Mouse (Mus musculus) forebrain, embryonic 12.5 days (tissue): ENCODE results near the gene Sdccag8. TPM values are rescaled to one million over a fixed set of nuclear protein-coding genes. Genes with fewer than 3 reads are reported as not detected.

Experiments
- ATAC-seq: fragments of 200-750 bp; cut with Nextera tagmentation; 2 replicates; pipeline ENCODE4 v1.8.0; 2017; ENCODE audit warnings: moderate TSS enrichment; ENCODE audit not compliant: low FRiP score
- H3K27ac ChIP-seq: fragments of 300-500 bp; sonication (generic); 2 replicates; pipeline ENCODE4 v1.5.1; 2016; ENCODE audit warnings: mild to moderate bottlenecking
- H3K27me3 ChIP-seq: fragments of 300-500 bp; sonication (generic); 2 replicates; pipeline ENCODE4 v1.6.1; 2016; ENCODE audit warnings: mild to moderate bottlenecking
- H3K36me3 ChIP-seq: fragments of 300-500 bp; sonication (generic); replicated peaks from 2 replicates; pipeline ENCODE4 v1.6.1; 2016; ENCODE audit warnings: mild to moderate bottlenecking
- H3K4me1 ChIP-seq: fragments of 300-500 bp; sonication (generic); 2 replicates; pipeline ENCODE4 v1.6.1; 2016
- H3K4me2 ChIP-seq: fragments of 300-500 bp; sonication (generic); 2 replicates; pipeline ENCODE4 v1.6.1; 2016; ENCODE audit warnings: mild to moderate bottlenecking, moderate library complexity
- H3K4me3 ChIP-seq: fragments of 300-500 bp; sonication (generic); replicated peaks from 2 replicates; pipeline ENCODE4 v1.5.1; 2016; ENCODE audit warnings: mild to moderate bottlenecking
- H3K9ac ChIP-seq: fragments of 300-500 bp; sonication (generic); 2 replicates; pipeline ENCODE4 v1.6.1; 2016; ENCODE audit warnings: mild to moderate bottlenecking
- H3K9me3 ChIP-seq: fragments of 300-500 bp; sonication (generic); 2 replicates; pipeline ENCODE4 v1.6.1; 2016
- WGBS: fragments of 180-500 bp; shearing (Covaris S2); methylation state at CpG from one replicate; pipeline ENCODE4 v1.1.7; 2016; 5-methylcytosine and 5-hydroxymethylcytosine counted together
- polyA plus RNA-seq: library from polyadenylated mRNA; unstranded; fragments of >200 nt; fragmentation: Nextera tagmentation; extraction: Ambion mirVana; gene quantifications from 2 replicates; pipeline ENCODE4 v1.2.1, GENCODE M21; 2016

Gene Sdccag8
- polyA plus RNA-seq, 1 experiment from 2014 or later = 22.8 TPM

GRCm38 (mm10) chr1:176982671-176983070 is 168.2 kb downstream of the Sdccag8 start:
- Histone ChIP-seq H3K4me1 (peaks cover 36% of the 10 kb centered on the region), H3K27ac (no peak overlapping the region), H3K36me3 (no peaks in the 10 kb centered on the region), H3K4me2 (no peak overlapping the region), H3K9ac (no peak overlapping the region), H3K9me3 (no peaks in the 10 kb centered on the region), H3K27me3 (peaks cover 4% of the 10 kb centered on the region; the same call in 1 of the 2 replicates), H3K4me3 (no peak overlapping the region)
- 93% methylated on average over 8 of the region's 8 CpGs for WGBS
- no peak for ATAC-seq

- no peaks in the 10 kb centered on the region for H3K9me3 ChIP-seq
- H3K4me1 ChIP-seq = peaks cover 43% of the 10 kb centered on the region
- ATAC-seq = no peak
- no peaks in the 10 kb centered on the region for H3K36me3 ChIP-seq
- H3K27me3 ChIP-seq = peaks cover 4% of the 10 kb centered on the region; the same call in 1 of the 2 replicates
- H3K9ac ChIP-seq = no peak overlapping the region
- H3K4me2 ChIP-seq = no peak overlapping the region
- H3K4me3 ChIP-seq = no peak overlapping the region
- H3K27ac ChIP-seq = no peak overlapping the region
- WGBS = 66% methylated on average over 6 of the region's 6 CpGs
Measured at GRCm38 (mm10) chr1:176985691-176986090, 171.2 kb downstream of the Sdccag8 start.

GRCm38 (mm10) chr1:176986275-176986674 is 171.8 kb downstream of the Sdccag8 start:
- H3K4me1 ChIP-seq = peaks cover 44% of the 10 kb centered on the region
- H3K27ac ChIP-seq = no peak overlapping the region
- WGBS = 67% methylated on average over 6 of the region's 6 CpGs

GRCm38 (mm10) chr1:176986990-176987740 is 172.7 kb downstream of the Sdccag8 start:
- Histone ChIP-seq H3K27ac (no peak overlapping the region), H3K4me1 (peaks cover 43% of the 10 kb centered on the region)
- ATAC-seq = no peak

More at GRCm38 (mm10) chr1:176986275-176986674, 171.8 kb downstream of the Sdccag8 start:
- H3K4me2 ChIP-seq = no peak overlapping the region
- H3K9me3 ChIP-seq = no peaks in the 10 kb centered on the region
- no peak for ATAC-seq
- no peaks in the 10 kb centered on the region for H3K36me3 ChIP-seq
- no peak overlapping the region for H3K4me3 ChIP-seq
- peaks cover 4% of the 10 kb centered on the region; the same call in 1 of the 2 replicates for H3K27me3 ChIP-seq
- H3K9ac ChIP-seq = no peak overlapping the region

GRCm38 (mm10) chr1:176991473-176991872 is 177.0 kb downstream of the Sdccag8 start:
- H3K4me1 ChIP-seq = peaks cover 68% of the 10 kb centered on the region
- no peak for ATAC-seq
- no peaks in the 10 kb centered on the region for H3K9me3 ChIP-seq
- 90% methylated on average over 4 of the region's 4 CpGs for WGBS
- H3K27me3 ChIP-seq = no peaks in the 10 kb centered on the region
- H3K4me2 ChIP-seq = no peak overlapping the region
- H3K27ac ChIP-seq = no peak overlapping the region
- H3K36me3 ChIP-seq = no peaks in the 10 kb centered on the region
- no peak overlapping the region for H3K9ac ChIP-seq
- H3K4me3 ChIP-seq = no peak overlapping the region

More at GRCm38 (mm10) chr1:176986990-176987740, 172.7 kb downstream of the Sdccag8 start:
- 79% methylated on average over 6 of the region's 6 CpGs for WGBS
- H3K4me3 ChIP-seq = no peak overlapping the region
- H3K36me3 ChIP-seq = no peaks in the 10 kb centered on the region
- no peak overlapping the region for H3K4me2 ChIP-seq
- H3K9me3 ChIP-seq = no peaks in the 10 kb centered on the region
- peaks cover 4% of the 10 kb centered on the region; the same call in 1 of the 2 replicates for H3K27me3 ChIP-seq
- no peak overlapping the region for H3K9ac ChIP-seq

- 18% methylated on average over 8 of the region's 8 CpGs for WGBS
- Histone ChIP-seq H3K27me3 (no peaks in the 10 kb centered on the region), H3K27ac (no peak overlapping the region), H3K9me3 (no peaks in the 10 kb centered on the region), H3K36me3 (no peaks in the 10 kb centered on the region), H3K9ac (no peak overlapping the region), H3K4me2 (no peak overlapping the region), H3K4me3 (no peak overlapping the region), H3K4me1 (peaks cover 72% of the 10 kb centered on the region)
- ATAC-seq = no peak
Measured at GRCm38 (mm10) chr1:176992517-176992916, 178.1 kb downstream of the Sdccag8 start.

- no peaks in the 10 kb centered on the region for H3K9me3 ChIP-seq
Measured at GRCm38 (mm10) chr1:176993141-176994010, 178.9 kb downstream of the Sdccag8 start.

GRCm38 (mm10) chr1:176994087-176994486 is 179.6 kb downstream of the Sdccag8 start:
- Histone ChIP-seq H3K4me2 (0 out of 2 replicates have a peak overlapping the region, but pooled peaks have one; percentile 13), H3K27ac (peak overlapping the region; percentile 86), H3K27me3 (no peaks in the 10 kb centered on the region), H3K9ac (0 out of 2 replicates have a peak overlapping the region, but pooled peaks have one; percentile 29), H3K4me3 (no peak overlapping the region), H3K4me1 (peaks cover 83% of the 10 kb centered on the region), H3K9me3 (no peaks in the 10 kb centered on the region), H3K36me3 (no peaks in the 10 kb centered on the region)
- 16% methylated on average over 7 of the region's 7 CpGs for WGBS
- ATAC-seq = peak; percentile 73

More at GRCm38 (mm10) chr1:176993141-176994010, 178.9 kb downstream of the Sdccag8 start:
- 81% methylated on average over 18 of the region's 18 CpGs for WGBS
- peak overlapping the region; percentile 86 for H3K27ac ChIP-seq
- H3K4me2 ChIP-seq = 0 out of 2 replicates have a peak overlapping the region, but pooled peaks have one; percentile 13
- ATAC-seq = no peak
- no peaks in the 10 kb centered on the region for H3K36me3 ChIP-seq
- peaks cover 81% of the 10 kb centered on the region for H3K4me1 ChIP-seq
- H3K4me3 ChIP-seq = no peak overlapping the region
- H3K9ac ChIP-seq = 0 out of 2 replicates have a peak overlapping the region, but pooled peaks have one; percentile 29
- H3K27me3 ChIP-seq = no peaks in the 10 kb centered on the region

GRCm38 (mm10) chr1:176994707-176995418 is 180.4 kb downstream of the Sdccag8 start:
- Histone ChIP-seq H3K9me3 (no peaks in the 10 kb centered on the region), H3K4me3 (no peak overlapping the region), H3K9ac (no peak overlapping the region; the same call in 1 of the 2 replicates), H3K4me1 (peaks cover 85% of the 10 kb centered on the region), H3K36me3 (no peaks in the 10 kb centered on the region), H3K27me3 (no peaks in the 10 kb centered on the region), H3K27ac (peak overlapping the region; percentile 86), H3K4me2 (no peak overlapping the region)
- 13% methylated on average over 11 of the region's 11 CpGs for WGBS
- ATAC-seq = peak; percentile 51; the same call in 1 of the 2 replicates

GRCm38 (mm10) chr1:176995419-176995775 is 180.9 kb downstream of the Sdccag8 start:
- Histone ChIP-seq H3K9ac (no peak overlapping the region; the same call in 1 of the 2 replicates), H3K4me1 (peaks cover 83% of the 10 kb centered on the region), H3K4me2 (no peak overlapping the region), H3K27me3 (no peaks in the 10 kb centered on the region), H3K36me3 (no peaks in the 10 kb centered on the region), H3K9me3 (no peaks in the 10 kb centered on the region), H3K4me3 (no peak overlapping the region), H3K27ac (peak overlapping the region; percentile 86)
- no peak for ATAC-seq
- WGBS = 73% methylated on average over 4 of the region's 4 CpGs

GRCm38 (mm10) chr1:176996166-176996565 is 181.7 kb downstream of the Sdccag8 start:
- Histone ChIP-seq H3K9me3 (no peaks in the 10 kb centered on the region), H3K4me1 (peaks cover 84% of the 10 kb centered on the region), H3K9ac (no peak overlapping the region), H3K4me2 (no peak overlapping the region), H3K36me3 (no peaks in the 10 kb centered on the region), H3K27ac (peak overlapping the region; percentile 86), H3K4me3 (no peak overlapping the region), H3K27me3 (peaks cover 1% of the 10 kb centered on the region; the same call in 1 of the 2 replicates)
- WGBS = 54% methylated on average over 3 of the region's 3 CpGs
- ATAC-seq = no peak
